Mouse (Mus musculus): Measurements from ENCODE around the gene Spdef.

- TF ChIP-seq CTCF (IDR thresholded peaks at IDR 0.05; ENCODE audit: borderline replicate concordance, insufficient read depth, low read depth, low read length) (no peak), POLR2A (IDR thresholded peaks at IDR 0.05; ENCODE audit: borderline replicate concordance, insufficient read depth, low read length) (no peak)
Observed at GRCm38 (mm10) chr17:27762884-27763283, 34.1 kb upstream of the Spdef start.

All from cerebellum, adult 2 months (tissue).